Mouse (Mus musculus) intestine, postnatal 0 days (tissue): ENCODE measurements around the gene Rnase12. TPM values are rescaled to one million over a fixed set of nuclear protein-coding genes. Genes with fewer than 3 reads are reported as not detected.
A peak's percentile ranks its signal among the peaks of the same experiment; 100 is the strongest.

Experiments used
- ATAC-seq: fragments of 200-750 bp; cut with Nextera tagmentation; 2 replicates; pipeline ENCODE4 v1.8.0; 2017; ENCODE audit warnings: mild to moderate bottlenecking, moderate TSS enrichment, moderate library complexity
- H3K27ac ChIP-seq: fragments of 300-500 bp; sonication (generic); 2 replicates; pipeline ENCODE4 v1.5.1; 2014; ENCODE audit warnings: mild to moderate bottlenecking, low read depth, low read length, moderate library complexity
- H3K27me3 ChIP-seq: fragments of 300-500 bp; sonication (generic); replicated peaks from 2 replicates; pipeline ENCODE4 v1.6.1; 2014; ENCODE audit warnings: low read length, mixed read lengths; ENCODE audit not compliant: control insufficient read depth, insufficient read depth
- H3K36me3 ChIP-seq: fragments of 300-500 bp; sonication (generic); 2 replicates; pipeline ENCODE4 v1.6.1; 2014; ENCODE audit warnings: mild to moderate bottlenecking, moderate library complexity; ENCODE audit not compliant: control insufficient read depth, insufficient read depth
- H3K4me1 ChIP-seq: fragments of 300-500 bp; sonication (generic); replicated peaks from 2 replicates; pipeline ENCODE4 v1.6.1; 2014; ENCODE audit warnings: antibody characterized with exemption, low read length, mixed read lengths; ENCODE audit not compliant: control insufficient read depth, insufficient read depth
- H3K4me2 ChIP-seq: fragments of 300-500 bp; sonication (generic); replicated peaks from 2 replicates; pipeline ENCODE4 v1.6.1; 2014; ENCODE audit warnings: low read depth, mild to moderate bottlenecking, moderate library complexity
- H3K4me3 ChIP-seq: fragments of 300-500 bp; sonication (generic); 2 replicates; pipeline ENCODE4 v1.5.1; 2014; ENCODE audit warnings: low read depth, low read length
- H3K9ac ChIP-seq: fragments of 300-500 bp; sonication (generic); 2 replicates; pipeline ENCODE4 v1.6.1; 2014; ENCODE audit warnings: mild to moderate bottlenecking, low read depth, low read length
- H3K9me3 ChIP-seq: fragments of 300-500 bp; sonication (generic); 2 replicates; pipeline ENCODE4 v1.6.1; 2016; ENCODE audit warnings: mixed run types; ENCODE audit not compliant: control insufficient read depth
- CTCF ChIP-seq: sonication (generic); IDR thresholded peaks from 2 replicates; pipeline ENCODE4 v1.5.1; 2016; ENCODE audit warnings: low read depth, mild to moderate bottlenecking, control low read depth, antibody characterized with exemption, moderate library complexity
- WGBS: fragments of 180-500 bp; shearing (Covaris S2); extraction: QIAGEN DNeasy Blood & Tissue Kit; methylation state at CpG from one replicate; pipeline ENCODE4 v1.1.7; 2014; 5-methylcytosine and 5-hydroxymethylcytosine counted together
- polyA plus RNA-seq: library from polyadenylated mRNA; unstranded; fragments of >200 nt; fragmentation: Nextera tagmentation; extraction: Ambion mirVana; gene quantifications from 2 replicates; pipeline ENCODE4 v1.2.1, GENCODE M21; 2015

Rnase12 gene
- polyA plus RNA-seq, 1 experiment from 2014 or later: 0.90 TPM

DNA sequence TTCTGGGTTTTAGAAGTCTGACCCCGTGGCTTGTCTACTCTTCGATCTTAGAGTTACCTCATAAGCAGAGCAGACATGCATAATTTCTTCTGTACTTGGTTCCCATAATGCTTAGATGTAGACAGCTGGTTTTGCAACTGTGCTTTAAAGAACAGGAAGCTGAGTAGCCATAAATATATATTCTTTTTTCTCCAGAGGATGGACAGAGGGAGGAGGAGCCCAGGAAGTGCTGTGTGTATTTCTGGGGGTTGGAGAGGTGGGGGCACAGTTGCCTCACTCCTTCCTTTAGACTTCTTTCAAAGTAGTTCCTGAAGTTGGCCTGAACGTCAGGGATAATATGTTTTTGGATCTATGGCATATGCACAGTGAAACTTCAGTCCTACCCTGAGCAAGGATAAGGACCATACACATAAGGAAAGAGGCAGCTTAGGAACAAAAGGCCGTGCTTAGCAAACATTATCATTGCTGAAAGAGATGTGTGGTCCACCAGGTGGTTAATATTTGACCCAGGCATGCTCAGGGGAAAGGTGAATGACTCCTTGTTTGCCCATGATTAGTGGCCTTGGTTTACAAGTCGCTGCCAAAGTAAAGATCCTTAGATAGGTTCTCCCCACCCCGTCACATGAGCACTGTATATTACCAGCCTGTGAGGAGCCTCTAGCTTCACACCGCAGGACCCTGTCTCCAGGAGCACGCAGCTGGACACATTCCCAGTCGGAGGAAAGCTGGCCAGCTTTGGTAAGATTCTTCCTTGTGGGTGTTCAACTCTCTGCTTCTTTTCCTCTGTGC is 38.5 kb upstream of the Rnase12 start:
- 16% methylated on average over 9 of the region's 9 CpGs for WGBS
- H3K27me3 ChIP-seq: no peaks in the 10 kb centered on the region
- H3K9ac ChIP-seq: no peak overlapping the region
- H3K4me1 ChIP-seq: no peaks in the 10 kb centered on the region; the same call in 1 of the 2 replicates
- H3K27ac ChIP-seq: peak overlapping the region; percentile 30
- no peaks in the 10 kb centered on the region for H3K36me3 ChIP-seq
- no peak for TF ChIP-seq CTCF
- H3K4me3 ChIP-seq: peak overlapping the region; percentile 31
- peak overlapping the region; percentile 54 for H3K4me2 ChIP-seq
- ATAC-seq: peak; percentile 83
- H3K9me3 ChIP-seq: no peaks in the 10 kb centered on the region

GRCm38 (mm10) chr14:51094921-51095320 is 37.5 kb upstream of the Rnase12 start:
- Histone ChIP-seq H3K4me1 (no peaks in the 10 kb centered on the region; the same call in 1 of the 2 replicates), H3K9me3 (no peaks in the 10 kb centered on the region), H3K36me3 (no peaks in the 10 kb centered on the region), H3K27me3 (no peaks in the 10 kb centered on the region), H3K27ac (no peak overlapping the region), H3K4me2 (no peak overlapping the region), H3K4me3 (no peak overlapping the region), H3K9ac (no peak overlapping the region)
- no peak for ATAC-seq
- WGBS: 72% methylated on average over 8 of the region's 9 CpGs
- no peak for TF ChIP-seq CTCF

DNA sequence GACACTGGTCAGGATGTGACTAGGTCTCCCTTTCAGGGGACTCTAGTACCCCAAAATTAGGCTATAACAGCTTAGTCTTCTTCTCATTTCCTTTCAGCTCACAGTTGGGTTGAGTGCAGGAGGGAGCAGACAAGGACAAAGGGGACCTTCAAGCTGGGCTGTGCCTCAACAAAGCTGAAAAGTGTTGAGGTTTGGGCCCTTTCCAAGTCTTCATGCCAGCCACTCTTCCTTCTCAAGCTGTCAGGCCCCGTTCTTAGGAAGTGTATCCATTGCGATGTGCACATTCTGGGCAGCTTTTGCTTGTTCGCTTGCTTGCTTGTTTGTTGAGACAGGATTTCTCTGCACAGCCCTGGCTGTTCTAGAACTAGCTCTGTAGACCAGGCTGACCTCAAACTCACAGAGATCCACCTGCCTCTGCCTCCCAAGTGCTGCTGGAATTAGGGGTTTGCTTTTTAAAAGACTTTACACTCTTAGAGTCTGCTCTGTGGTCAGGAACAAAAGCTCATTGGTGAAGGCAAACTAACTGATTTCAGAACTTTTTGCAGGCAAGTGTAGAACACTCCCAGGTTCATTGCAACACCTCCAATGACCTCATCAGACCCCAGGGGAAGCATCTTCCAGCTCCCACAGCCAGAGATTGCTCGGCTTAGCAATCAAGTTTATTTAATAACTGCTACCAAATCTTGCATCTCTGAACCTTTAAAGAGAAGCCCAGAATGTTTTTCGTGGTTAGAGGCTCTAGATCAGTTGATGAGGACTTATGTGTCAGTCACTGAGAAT is 36.8 kb upstream of the Rnase12 start:
- Histone ChIP-seq H3K27me3 (no peaks in the 10 kb centered on the region), H3K27ac (0 out of 2 replicates have a peak overlapping the region, but pooled peaks have one; percentile 15), H3K4me2 (no peak overlapping the region), H3K4me3 (no peak overlapping the region), H3K9me3 (no peaks in the 10 kb centered on the region), H3K4me1 (no peaks in the 10 kb centered on the region; the same call in 1 of the 2 replicates), H3K36me3 (no peaks in the 10 kb centered on the region), H3K9ac (no peak overlapping the region)
- ATAC-seq: no peak
- WGBS: 73% methylated on average over 5 of the region's 5 CpGs
- no peak for TF ChIP-seq CTCF

DNA sequence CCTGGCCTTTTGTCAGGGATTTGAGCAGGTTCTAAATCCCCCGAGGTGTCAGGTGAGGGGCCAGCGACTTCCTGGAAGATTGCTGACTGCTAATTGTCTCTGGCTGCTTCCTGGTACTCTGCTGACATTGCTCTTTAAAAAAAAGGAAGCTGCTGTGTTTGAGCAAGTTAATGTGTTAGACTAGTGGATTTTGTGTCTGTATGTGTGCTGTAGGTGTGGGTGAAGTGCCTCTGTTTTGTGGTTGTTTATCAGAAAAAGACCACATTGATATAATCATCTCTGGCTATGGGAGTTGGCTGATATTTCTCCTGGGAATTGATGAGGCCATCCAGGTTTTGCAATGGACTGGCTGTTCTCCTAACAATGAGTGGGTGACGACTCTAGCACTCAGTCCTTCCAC is 36.0 kb upstream of the Rnase12 start:
- H3K36me3 ChIP-seq: no peaks in the 10 kb centered on the region
- peak overlapping the region; percentile 7; the same call in 1 of the 2 replicates for H3K4me2 ChIP-seq
- WGBS: 15% methylated on average over 3 of the region's 3 CpGs
- no peak for TF ChIP-seq CTCF
- H3K4me3 ChIP-seq: no peak overlapping the region
- no peaks in the 10 kb centered on the region for H3K27me3 ChIP-seq
- H3K4me1 ChIP-seq: no peaks in the 10 kb centered on the region; the same call in 1 of the 2 replicates
- 0 out of 2 replicates have a peak overlapping the region, but pooled peaks have one; percentile 15 for H3K27ac ChIP-seq
- no peak for ATAC-seq
- no peaks in the 10 kb centered on the region for H3K9me3 ChIP-seq
- no peak overlapping the region for H3K9ac ChIP-seq

GRCm38 (mm10) chr14:51092073-51092620 is 34.7 kb upstream of the Rnase12 start:
- peak overlapping the region; percentile 76; the same call in 1 of the 2 replicates for H3K4me3 ChIP-seq

More at GRCm38 (mm10) chr14:51092073-51092620, 34.7 kb upstream of the Rnase12 start:
- 30% methylated on average over 8 of the region's 8 CpGs for WGBS
- H3K9ac ChIP-seq: no peak overlapping the region
- H3K27me3 ChIP-seq: no peaks in the 10 kb centered on the region
- 0 out of 2 replicates have a peak overlapping the region, but pooled peaks have one; percentile 28 for H3K27ac ChIP-seq
- H3K4me2 ChIP-seq: peak overlapping the region; percentile 82
- TF ChIP-seq CTCF: no peak
- no peaks in the 10 kb centered on the region for H3K36me3 ChIP-seq
- no peaks in the 10 kb centered on the region for H3K9me3 ChIP-seq
- H3K4me1 ChIP-seq: no peaks in the 10 kb centered on the region; the same call in 1 of the 2 replicates
- ATAC-seq: no peak
